12 mouse cellular contexts compared by ENCODE assay signal in genomic region chr9:120723026-120723425, GRCm38 (mm10).
"Had no signal": no experiment of that assay in that cellular context is flagged by ENCODE, and none has a peak within 500 bp of the region (broad histone marks: within the 10 kb centered on the region; RNA-seq: fewer than 3 reads in every experiment).

No protein-coding gene starts in this region.

- H3K9ac ChIP-seq: kidney, embryonic 15.5 days; limb, embryonic 13.5 days; liver, embryonic 14.5 days; neural tube, embryonic 12.5 days had no signal

- H3K27me3 ChIP-seq: kidney, embryonic 15.5 days; limb, embryonic 13.5 days; neural tube, embryonic 12.5 days had no signal

- DNase-seq: layer of hippocampus, adult 9-11 months; left cerebral cortex, postnatal 4 days; lung, adult 2 months; lung, postnatal 36 days; midbrain, embryonic 14.5 days; thymus, adult 18-20 months; thymus, postnatal 14 days had no signal

- H3K36me3 ChIP-seq: kidney, embryonic 15.5 days; limb, embryonic 13.5 days; neural tube, embryonic 12.5 days had no signal

- H3K27ac ChIP-seq: kidney, embryonic 15.5 days; limb, embryonic 13.5 days; liver, embryonic 14.5 days; neural tube, embryonic 12.5 days; stomach, postnatal 0 days had no signal

- H3K4me3 ChIP-seq: kidney, embryonic 15.5 days; limb, embryonic 13.5 days; neural tube, embryonic 12.5 days had no signal

- H3K9me3 ChIP-seq: kidney, embryonic 15.5 days had no signal

- H3K4me1 ChIP-seq: kidney, embryonic 15.5 days; limb, embryonic 13.5 days; neural tube, embryonic 12.5 days had no signal
